Mouse (Mus musculus) hindbrain, embryonic 13.5 days (tissue): ENCODE results near the gene Glra4. TPM values are rescaled to one million over a fixed set of nuclear protein-coding genes. Genes with fewer than 3 reads are reported as not detected.
"Not testable (repeated sequence)": the region's sequence is repeated elsewhere in the genome, so short reads cannot be mapped to it uniquely, and the experiment has no call there.

ENCODE experiments used
- ATAC-seq: fragments of 200-750 bp; cut with Nextera tagmentation; 2 replicates; pipeline ENCODE4 v1.8.0; 2017; ENCODE audit warnings: moderate TSS enrichment; ENCODE audit not compliant: low FRiP score
- H3K27ac ChIP-seq: fragments of 300-500 bp; sonication (generic); 2 replicates; pipeline ENCODE4 v1.5.1; 2015; ENCODE audit warnings: inconsistent platforms, mild to moderate bottlenecking, moderate library complexity
- H3K27me3 ChIP-seq: fragments of 300-500 bp; sonication (generic); 2 replicates; pipeline ENCODE4 v1.6.1; 2015; ENCODE audit warnings: mild to moderate bottlenecking, inconsistent platforms
- H3K36me3 ChIP-seq: fragments of 300-500 bp; sonication (generic); 2 replicates; pipeline ENCODE4 v1.6.1; 2015; ENCODE audit warnings: mild to moderate bottlenecking, inconsistent platforms
- H3K4me1 ChIP-seq: fragments of 300-500 bp; sonication (generic); replicated peaks from 2 replicates; pipeline ENCODE4 v1.6.1; 2015; ENCODE audit warnings: inconsistent platforms
- H3K4me2 ChIP-seq: fragments of 300-500 bp; sonication (generic); 2 replicates; pipeline ENCODE4 v1.6.1; 2015; ENCODE audit warnings: inconsistent platforms, mild to moderate bottlenecking, moderate library complexity
- H3K4me3 ChIP-seq: fragments of 300-500 bp; sonication (generic); 2 replicates; pipeline ENCODE4 v1.5.1; 2015; ENCODE audit warnings: mild to moderate bottlenecking, inconsistent platforms
- H3K9ac ChIP-seq: fragments of 300-500 bp; sonication (generic); 2 replicates; pipeline ENCODE4 v1.6.1; 2015; ENCODE audit warnings: mild to moderate bottlenecking, inconsistent platforms
- H3K9me3 ChIP-seq: fragments of 300-500 bp; sonication (generic); 2 replicates; pipeline ENCODE4 v1.6.1; 2016; ENCODE audit warnings: inconsistent platforms
- WGBS: fragments of 180-500 bp; shearing (Covaris S2); methylation state at CpG from one replicate; pipeline ENCODE4 v1.1.7; 2015; 5-methylcytosine and 5-hydroxymethylcytosine counted together
- polyA plus RNA-seq: library from polyadenylated mRNA; unstranded; fragments of >200 nt; fragmentation: Nextera tagmentation; extraction: Ambion mirVana; gene quantifications from 2 replicates; pipeline ENCODE4 v1.2.1, GENCODE M21; 2015

Glra4 gene
- polyA plus RNA-seq, 1 experiment from 2014 or later: not detected

- Histone ChIP-seq H3K4me1 (no peaks in the 10 kb centered on the region), H3K9ac (no peak overlapping the region), H3K4me3 (no peak overlapping the region), H3K27me3 (no peaks in the 10 kb centered on the region), H3K27ac (no peak overlapping the region), H3K9me3 (no peaks in the 10 kb centered on the region), H3K36me3 (no peaks in the 10 kb centered on the region; the same call in 1 of the 2 replicates), H3K4me2 (no peak overlapping the region)
- no peak for ATAC-seq
- 93% methylated on average over 3 of the region's 3 CpGs for WGBS
Measured at GRCm38 (mm10) chrX:136755464-136755863, 24.5 kb downstream of the Glra4 start.

DNA sequence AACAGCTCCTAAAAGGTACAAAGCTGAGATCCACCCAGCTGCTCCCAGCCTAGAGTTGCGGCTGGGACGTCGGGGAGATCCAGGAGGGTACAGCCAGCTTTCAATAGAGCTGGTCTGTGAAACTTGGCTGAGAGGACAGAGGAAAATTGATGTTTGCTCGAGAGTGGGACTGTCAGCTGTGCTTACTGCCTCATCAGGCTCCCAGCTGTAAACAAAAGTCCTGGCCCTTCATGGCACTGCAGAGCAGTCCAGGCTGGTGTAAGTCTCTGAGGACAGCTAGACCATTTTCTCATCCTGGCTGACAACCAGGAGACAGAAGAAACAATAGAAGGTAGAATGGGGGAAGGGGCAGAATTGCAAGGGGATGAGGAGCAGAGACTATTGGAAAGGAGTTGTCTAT lies 30.6 kb downstream of the Glra4 start:
- H3K36me3 ChIP-seq: no peaks in the 10 kb centered on the region
- H3K4me1 ChIP-seq: no peaks in the 10 kb centered on the region
- no peaks in the 10 kb centered on the region for H3K9me3 ChIP-seq
- ATAC-seq: no peak
- no peak overlapping the region for H3K4me2 ChIP-seq
- 91% methylated on average over 4 of the region's 4 CpGs for WGBS
- no peaks in the 10 kb centered on the region for H3K27me3 ChIP-seq
- H3K27ac ChIP-seq: no peak overlapping the region
- H3K9ac ChIP-seq: no peak overlapping the region
- H3K4me3 ChIP-seq: no peak overlapping the region

DNA sequence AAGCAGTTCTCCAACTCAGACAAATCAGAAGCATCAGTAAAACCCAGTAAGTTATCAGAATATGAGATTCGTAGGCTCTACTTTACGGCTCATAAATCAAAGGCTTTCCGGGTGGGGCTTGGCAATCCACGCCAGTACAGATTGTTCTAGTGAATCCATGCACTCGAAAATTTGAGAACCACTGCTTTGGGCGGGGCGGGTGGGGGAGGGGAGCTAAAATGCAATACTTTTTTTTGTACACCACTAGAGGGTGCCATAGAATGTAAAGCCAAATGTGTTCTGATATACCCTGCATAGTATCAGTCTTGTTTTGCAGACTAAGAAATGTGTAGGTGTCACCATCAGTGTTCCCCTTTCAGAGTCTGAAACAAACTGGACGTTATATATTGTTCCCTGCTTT lies 35.3 kb downstream of the Glra4 start:
- 69% methylated on average over 8 of the region's 8 CpGs for WGBS
- H3K27me3 ChIP-seq: no peaks in the 10 kb centered on the region
- no peak overlapping the region for H3K4me3 ChIP-seq
- no peaks in the 10 kb centered on the region for H3K36me3 ChIP-seq
- no peak for ATAC-seq
- no peaks in the 10 kb centered on the region for H3K4me1 ChIP-seq
- no peak overlapping the region for H3K27ac ChIP-seq
- H3K9me3 ChIP-seq: no peaks in the 10 kb centered on the region
- no peak overlapping the region for H3K9ac ChIP-seq
- no peak overlapping the region for H3K4me2 ChIP-seq

- Histone ChIP-seq H3K36me3 (no peaks in the 10 kb centered on the region), H3K4me2 (peak within 1 kb of the TSS; percentile 54), H3K27me3 (no peaks in the 10 kb centered on the region), H3K9me3 (no peaks in the 10 kb centered on the region), H3K27ac (peak within 1 kb of the TSS; percentile 89), H3K9ac (peak within 1 kb of the TSS; percentile 63; the same call in 1 of the 2 replicates), H3K4me1 (peaks cover 6% of the 10 kb centered on the region), H3K4me3 (peak within 1 kb of the TSS; percentile 53)
- WGBS: 86% methylated on average over 12 of the region's 12 CpGs
- ATAC-seq: no peak
Measured at GRCm38 (mm10) chrX:136743459-136743858, 36.5 kb downstream of the Glra4 start, which contains the start of gene Morf4l2. Morf4l2 (minus strand) TSS chrX:136743690.

GRCm38 (mm10) chrX:136742661-136743103 lies 37.3 kb downstream of the Glra4 start:
- no peak for ATAC-seq
- peaks cover 8% of the 10 kb centered on the region for H3K4me1 ChIP-seq
- H3K9ac ChIP-seq: peak overlapping the region; percentile 63; the same call in 1 of the 2 replicates
- H3K27ac ChIP-seq: peak overlapping the region; percentile 89
- no peaks in the 10 kb centered on the region for H3K36me3 ChIP-seq
- H3K27me3 ChIP-seq: no peaks in the 10 kb centered on the region
- peak overlapping the region; percentile 54 for H3K4me2 ChIP-seq
- H3K4me3 ChIP-seq: peak overlapping the region; percentile 53
- no peaks in the 10 kb centered on the region for H3K9me3 ChIP-seq
- WGBS: 31% methylated on average over 5 of the region's 5 CpGs

DNA sequence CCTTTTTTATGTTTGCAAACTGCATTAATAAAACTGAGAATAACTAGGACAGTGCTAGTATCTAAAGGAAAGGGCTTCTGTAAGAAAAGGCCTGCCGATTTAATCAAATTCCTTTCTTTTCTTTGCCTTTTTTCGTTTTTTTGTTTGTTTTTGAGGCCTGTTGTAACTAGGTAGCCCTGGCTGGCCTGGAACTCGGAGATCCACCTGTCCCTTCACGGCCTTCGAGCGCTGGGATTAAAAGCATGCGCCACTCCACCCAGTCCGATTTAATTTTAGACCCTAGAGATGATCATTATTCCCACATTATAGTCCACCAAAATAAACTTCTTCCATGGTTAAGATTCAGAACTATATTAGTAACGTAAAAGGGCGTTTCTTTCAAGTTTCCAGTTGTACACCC lies 37.7 kb downstream of the Glra4 start:
- peak overlapping the region; percentile 53 for H3K4me3 ChIP-seq
- 24% methylated on average over 10 of the region's 10 CpGs for WGBS

DNA sequence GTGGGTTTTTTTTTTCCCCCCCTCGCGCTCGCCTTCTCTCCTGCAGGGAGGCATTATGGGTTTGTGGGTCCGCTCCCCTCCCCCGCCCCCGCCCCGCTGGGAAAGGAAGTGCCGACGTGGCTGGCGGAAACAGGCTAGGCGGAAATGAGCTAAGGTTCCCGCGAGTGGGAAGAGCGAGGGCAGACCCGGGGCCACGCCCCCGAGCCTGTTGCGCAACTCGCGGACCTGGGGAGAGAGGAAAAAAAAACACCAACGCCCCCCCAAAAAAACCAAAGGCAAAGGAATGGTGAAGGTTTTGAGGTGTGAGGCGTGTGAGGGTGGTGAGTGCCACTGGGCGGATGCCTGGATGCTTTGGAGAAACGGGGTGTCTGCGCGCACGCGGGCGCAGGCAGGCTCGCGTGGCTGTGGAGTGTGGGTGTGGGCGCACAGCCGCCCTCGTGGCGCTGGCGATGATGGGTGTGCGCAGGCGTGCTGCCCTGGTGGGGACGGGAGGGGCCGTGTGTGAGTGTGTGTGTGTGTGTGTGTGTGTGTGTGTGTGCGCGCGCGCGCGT lies 38.2 kb downstream of the Glra4 start:
- H3K4me2 ChIP-seq: peak overlapping the region; percentile 54

More for the DNA sequence above, 37.7 kb downstream of the Glra4 start:
- Histone ChIP-seq H3K27me3 (no peaks in the 10 kb centered on the region), H3K27ac (peak overlapping the region; percentile 89), H3K36me3 (no peaks in the 10 kb centered on the region), H3K9me3 (no peaks in the 10 kb centered on the region), H3K4me1 (peaks cover 8% of the 10 kb centered on the region), H3K4me2 (peak overlapping the region; percentile 54), H3K9ac (peak overlapping the region; percentile 63)
- ATAC-seq: no peak

DNA sequence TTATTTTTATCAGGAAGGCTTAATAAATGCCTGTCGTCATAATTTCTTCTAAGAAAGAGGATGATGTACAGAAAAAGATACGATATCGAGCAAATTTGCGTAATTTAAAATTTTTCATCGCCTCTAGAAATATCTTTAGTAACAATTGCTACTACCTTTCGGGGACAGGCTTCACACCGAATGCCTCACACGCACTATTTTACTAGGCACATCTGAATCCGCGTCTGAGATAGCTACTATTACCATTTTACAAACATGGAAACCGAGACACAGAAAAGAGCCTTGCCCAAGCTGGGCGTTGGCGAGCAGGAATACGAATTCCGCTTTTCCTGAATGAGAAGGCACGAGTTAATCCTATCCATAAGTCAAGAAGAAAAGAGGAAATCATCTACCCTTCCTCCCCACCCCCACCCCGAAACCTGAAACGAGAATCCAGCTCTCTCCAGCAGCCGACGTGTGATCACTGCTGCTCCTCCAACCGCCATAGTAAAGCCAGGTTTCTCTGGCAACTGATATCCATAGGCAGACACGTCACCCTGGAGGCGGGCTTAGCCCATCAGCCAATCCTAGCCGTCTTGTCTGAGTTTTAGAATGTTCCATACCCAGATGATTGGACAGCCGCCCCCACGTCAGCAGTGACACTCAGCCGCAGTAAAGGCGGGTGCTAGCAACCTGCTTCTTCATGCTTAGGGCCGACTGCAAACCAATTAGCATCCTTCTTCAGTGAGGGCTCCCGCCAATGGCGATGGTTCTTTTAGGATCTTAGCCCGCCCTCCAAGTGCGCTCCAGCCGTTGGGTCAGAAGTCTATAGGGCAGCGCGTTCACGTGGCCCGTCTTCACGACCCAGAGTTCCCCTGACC lies 38.9 kb downstream of the Glra4 start:
- no peaks in the 10 kb centered on the region for H3K27me3 ChIP-seq
- ATAC-seq: peak; percentile 99
- H3K9ac ChIP-seq: peak overlapping the region; percentile 75
- peak overlapping the region; percentile 61 for H3K4me2 ChIP-seq
- H3K27ac ChIP-seq: peak overlapping the region; percentile 89
- no peaks in the 10 kb centered on the region for H3K9me3 ChIP-seq
- H3K4me3 ChIP-seq: peak overlapping the region; percentile 53
- H3K36me3 ChIP-seq: no peaks in the 10 kb centered on the region
- H3K4me1 ChIP-seq: peaks cover 8% of the 10 kb centered on the region
- WGBS: 22% methylated on average over 39 of the region's 39 CpGs

More for the DNA sequence above, 38.2 kb downstream of the Glra4 start:
- Histone ChIP-seq H3K36me3 (no peaks in the 10 kb centered on the region), H3K4me1 (peaks cover 8% of the 10 kb centered on the region), H3K27me3 (no peaks in the 10 kb centered on the region), H3K9ac (peak overlapping the region; percentile 63), H3K9me3 (no peaks in the 10 kb centered on the region), H3K27ac (peak overlapping the region; percentile 89), H3K4me3 (peak overlapping the region; percentile 53)
- 21% methylated on average over 33 of the region's 46 CpGs for WGBS
- ATAC-seq: peak; percentile 77

DNA sequence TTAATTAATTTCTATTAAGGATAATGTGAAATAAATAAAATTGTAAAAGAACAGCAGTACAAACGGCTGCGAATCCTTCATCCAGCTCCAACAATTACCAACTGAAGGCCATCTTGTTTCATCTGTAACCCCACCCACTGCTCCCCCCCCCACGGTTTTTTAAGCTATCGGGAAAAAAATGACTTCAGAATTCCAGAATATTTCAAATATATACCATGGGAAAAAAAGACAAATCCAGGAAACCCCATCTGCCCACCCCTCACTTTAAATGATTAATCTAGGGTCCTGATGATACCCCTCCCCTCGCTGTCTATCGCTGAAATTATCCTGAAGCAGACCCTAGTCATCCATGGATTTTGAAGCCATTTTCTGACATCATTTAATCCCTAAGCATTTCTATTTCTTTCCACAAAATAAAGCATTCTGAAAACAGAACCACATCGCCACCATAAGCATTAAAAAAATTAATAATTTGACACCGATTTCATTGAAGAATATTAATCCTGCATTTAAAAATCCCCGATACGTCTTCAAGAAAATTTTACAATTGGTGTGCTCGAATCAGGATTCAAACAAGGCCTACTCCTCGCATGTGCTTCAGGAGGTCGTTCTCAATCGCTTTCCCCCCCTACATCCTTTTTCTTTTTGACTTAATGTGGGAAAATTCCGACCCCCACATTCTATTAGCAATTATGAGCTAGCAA lies 39.7 kb downstream of the Glra4 start:
- ATAC-seq: no peak
- peak overlapping the region; percentile 53 for H3K4me3 ChIP-seq
- 24% methylated on average over 15 of the region's 15 CpGs for WGBS
- H3K9me3 ChIP-seq: no peaks in the 10 kb centered on the region
- H3K4me1 ChIP-seq: peaks cover 8% of the 10 kb centered on the region
- H3K36me3 ChIP-seq: no peaks in the 10 kb centered on the region
- H3K9ac ChIP-seq: peak overlapping the region; percentile 75
- H3K27me3 ChIP-seq: no peaks in the 10 kb centered on the region
- H3K27ac ChIP-seq: peak overlapping the region; percentile 83
- peak overlapping the region; percentile 61 for H3K4me2 ChIP-seq

GRCm38 (mm10) chrX:136732016-136732415 lies 47.9 kb downstream of the Glra4 start:
- no peaks in the 10 kb centered on the region for H3K4me1 ChIP-seq
- H3K4me3 ChIP-seq: no peak overlapping the region
- no peak overlapping the region for H3K27ac ChIP-seq
- no peaks in the 10 kb centered on the region for H3K9me3 ChIP-seq
- 86% methylated on average over 4 of the region's 4 CpGs for WGBS
- H3K36me3 ChIP-seq: peaks cover 9% of the 10 kb centered on the region
- no peak overlapping the region for H3K4me2 ChIP-seq
- no peak overlapping the region for H3K9ac ChIP-seq
- H3K27me3 ChIP-seq: no peaks in the 10 kb centered on the region
- ATAC-seq: no peak

DNA sequence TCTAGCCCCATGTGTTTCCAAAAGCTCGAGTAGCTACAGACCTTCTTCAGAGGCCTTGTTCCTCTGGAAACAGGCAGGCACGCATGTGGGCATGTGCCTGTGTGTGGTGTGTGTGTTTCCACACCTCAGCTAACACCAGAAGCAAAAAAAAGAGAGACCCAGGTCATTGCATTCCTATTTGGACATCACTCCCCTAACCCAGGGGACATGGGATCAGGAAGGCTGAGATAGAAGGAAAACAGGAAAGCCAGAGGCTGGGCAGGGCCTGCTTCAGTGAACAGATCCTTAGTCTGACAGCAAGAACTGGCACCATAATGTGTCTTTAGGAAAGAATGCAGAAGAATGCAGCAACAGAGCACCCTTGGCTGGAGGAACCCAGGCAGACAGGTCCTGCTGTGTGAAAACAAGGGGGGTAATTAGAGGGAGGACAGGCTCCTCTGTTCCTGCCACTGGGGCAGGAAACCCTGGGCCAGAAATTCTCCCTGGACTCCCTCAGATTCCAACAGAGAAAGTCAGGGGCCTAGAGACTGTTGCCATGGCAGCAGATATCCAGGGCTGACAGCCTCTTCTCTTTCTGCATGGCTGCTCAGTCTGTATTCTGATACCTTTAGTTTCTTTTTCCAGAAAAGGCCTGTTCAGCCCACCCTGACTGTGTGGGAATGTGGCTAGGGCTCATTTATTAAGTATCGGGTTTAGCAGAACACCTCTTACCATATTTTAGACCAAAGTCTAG lies 65.0 kb downstream of the Glra4 start:
- H3K9ac ChIP-seq, H3K4me3 ChIP-seq, H3K9me3 ChIP-seq, H3K4me1 ChIP-seq, H3K27me3 ChIP-seq, H3K4me2 ChIP-seq, H3K36me3 ChIP-seq: not testable (repeated sequence)
- 40% methylated on average over 3 of the region's 3 CpGs for WGBS
- H3K27ac ChIP-seq: peak overlapping the region; percentile 67
- peak; percentile 88 for ATAC-seq
